Mouse (Mus musculus) cerebellum, adult 8-10 months (tissue): ENCODE results near the gene Supt5.

ENCODE experiments used
- DNase-seq: peaks from one replicate; pipeline ENCODE4 v3.0.0; 2022

The Supt5 gene

DNA sequence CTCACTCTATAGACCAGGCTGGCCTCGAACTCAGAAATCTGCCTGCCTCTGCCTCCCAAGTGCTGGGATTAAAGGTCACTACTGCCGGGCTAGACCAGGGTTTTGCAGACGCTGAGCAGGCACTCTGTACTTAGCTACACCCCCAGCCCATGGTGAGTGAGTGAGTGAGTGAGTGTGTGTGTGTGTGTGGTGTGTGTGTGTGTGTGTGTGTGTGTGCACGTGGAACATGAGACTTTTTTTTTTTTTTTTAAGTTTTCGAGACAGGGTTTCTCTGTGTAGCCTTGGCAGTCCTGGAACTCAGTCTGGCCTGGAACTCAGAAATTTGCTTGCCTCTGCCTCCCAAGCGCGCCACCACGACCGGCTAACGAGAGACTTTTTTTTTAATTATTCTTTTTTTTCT, 36.1 kb upstream of the Supt5 start:
- no peak for DNase-seq

DNA sequence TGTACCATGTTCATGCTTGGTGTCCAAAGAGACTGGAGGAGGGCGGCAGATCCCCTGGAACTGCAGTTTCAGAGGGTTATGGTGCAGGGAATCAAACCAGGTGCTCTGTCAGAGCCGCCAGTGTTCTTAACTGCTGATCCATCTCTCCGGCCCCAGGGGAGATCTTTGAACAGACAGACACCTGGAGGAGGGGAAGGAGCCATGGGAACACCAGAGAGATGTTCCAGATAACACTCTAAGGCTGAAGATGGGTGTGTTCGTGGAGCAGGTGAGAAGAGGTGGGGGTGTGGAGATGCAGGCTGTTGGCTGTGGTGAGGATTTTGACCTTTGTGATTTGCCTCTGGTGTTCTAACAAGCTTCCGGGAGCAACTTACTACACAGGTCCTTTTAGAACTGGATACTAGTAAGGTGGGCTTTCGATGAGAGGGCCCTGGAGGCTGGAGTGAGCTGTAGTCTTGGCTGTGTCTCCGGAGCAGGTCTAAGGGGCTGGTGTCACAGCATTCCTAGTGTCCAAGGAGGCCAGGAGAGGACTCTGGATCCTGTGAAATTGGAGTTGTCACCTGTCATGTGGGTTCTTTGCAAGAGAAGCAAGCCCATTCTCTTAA, 35.4 kb upstream of the Supt5 start:
- DNase-seq = no peak

GRCm38 (mm10) chr7:28373131-28373581, 34.6 kb upstream of the Supt5 start:
- DNase-seq = peak; percentile 72

- peak; percentile 92 for DNase-seq
Observed at GRCm38 (mm10) chr7:28372251-28373108, 33.9 kb upstream of the Supt5 start, which contains the start of gene Plekhg2. Plekhg2 (minus strand) TSS chr7:28372599.

- DNase-seq = no peak
Observed at GRCm38 (mm10) chr7:28371514-28371989, 33.0 kb upstream of the Supt5 start.

GRCm38 (mm10) chr7:28370977-28371513, 32.5 kb upstream of the Supt5 start:
- DNase-seq = no peak

GRCm38 (mm10) chr7:28370051-28370450, 31.5 kb upstream of the Supt5 start:
- no peak for DNase-seq

GRCm38 (mm10) chr7:28368276-28368920, 29.9 kb upstream of the Supt5 start:
- no peak for DNase-seq

DNA sequence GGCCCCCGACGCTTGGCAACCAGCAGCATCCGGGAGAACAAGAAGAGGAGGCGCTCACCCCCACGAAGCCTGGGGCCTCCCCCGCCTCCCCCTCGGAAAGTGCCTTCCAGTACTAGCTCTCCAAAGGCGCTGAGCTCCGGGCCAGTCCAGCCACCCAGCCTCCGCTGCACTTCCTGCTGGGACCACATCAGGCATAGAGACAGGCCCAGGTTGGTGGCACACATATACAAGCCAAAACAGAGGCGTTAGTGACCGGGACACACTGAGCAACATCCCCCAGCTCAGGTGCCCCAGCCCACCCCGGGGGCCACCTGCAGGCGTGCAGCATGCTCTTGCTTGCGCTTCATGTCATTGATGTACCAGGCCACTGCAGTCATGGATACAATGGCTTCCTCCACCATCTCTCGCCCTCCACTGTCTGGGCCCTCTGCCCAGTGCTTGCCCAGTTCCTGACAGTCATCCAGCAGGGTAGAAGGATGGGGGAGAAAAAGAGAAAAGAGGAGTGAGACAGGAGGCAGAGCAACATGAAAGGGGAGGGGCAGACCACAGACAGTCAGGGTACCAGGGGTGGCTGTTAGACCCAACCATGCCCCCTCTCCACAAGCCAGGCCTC, 29.2 kb upstream of the Supt5 start:
- no peak for DNase-seq

DNA sequence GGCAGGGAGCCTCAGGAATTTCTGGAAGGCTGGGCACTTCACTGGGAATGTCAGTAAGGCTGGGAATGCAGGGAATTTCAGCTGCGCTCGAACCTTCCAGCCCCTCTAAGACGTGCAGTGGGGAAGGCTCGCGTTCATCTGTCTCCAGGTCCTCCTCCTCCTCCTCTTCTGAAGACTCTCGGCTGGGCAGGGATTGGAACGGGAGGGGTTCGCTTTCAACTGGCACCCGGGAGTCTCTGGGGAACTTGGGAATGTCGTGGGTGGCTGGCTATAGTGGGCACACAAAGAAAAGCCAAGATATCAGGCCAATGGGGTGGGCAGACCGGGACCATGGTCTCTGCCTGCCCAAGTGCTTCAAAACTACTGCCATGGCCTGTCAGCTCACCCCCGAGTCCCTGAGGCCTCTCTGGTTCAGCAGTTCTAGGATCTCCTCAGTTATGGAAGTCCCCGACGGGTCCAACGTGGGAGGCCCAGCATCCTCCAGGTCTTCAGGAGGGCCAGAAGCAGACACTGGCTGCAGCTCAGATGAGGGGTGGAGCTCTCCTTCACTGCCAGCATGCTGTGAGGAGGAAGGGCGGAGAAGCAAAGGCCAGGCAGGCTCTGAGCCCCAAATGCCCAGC, 24.0 kb upstream of the Supt5 start:
- no peak for DNase-seq

DNA sequence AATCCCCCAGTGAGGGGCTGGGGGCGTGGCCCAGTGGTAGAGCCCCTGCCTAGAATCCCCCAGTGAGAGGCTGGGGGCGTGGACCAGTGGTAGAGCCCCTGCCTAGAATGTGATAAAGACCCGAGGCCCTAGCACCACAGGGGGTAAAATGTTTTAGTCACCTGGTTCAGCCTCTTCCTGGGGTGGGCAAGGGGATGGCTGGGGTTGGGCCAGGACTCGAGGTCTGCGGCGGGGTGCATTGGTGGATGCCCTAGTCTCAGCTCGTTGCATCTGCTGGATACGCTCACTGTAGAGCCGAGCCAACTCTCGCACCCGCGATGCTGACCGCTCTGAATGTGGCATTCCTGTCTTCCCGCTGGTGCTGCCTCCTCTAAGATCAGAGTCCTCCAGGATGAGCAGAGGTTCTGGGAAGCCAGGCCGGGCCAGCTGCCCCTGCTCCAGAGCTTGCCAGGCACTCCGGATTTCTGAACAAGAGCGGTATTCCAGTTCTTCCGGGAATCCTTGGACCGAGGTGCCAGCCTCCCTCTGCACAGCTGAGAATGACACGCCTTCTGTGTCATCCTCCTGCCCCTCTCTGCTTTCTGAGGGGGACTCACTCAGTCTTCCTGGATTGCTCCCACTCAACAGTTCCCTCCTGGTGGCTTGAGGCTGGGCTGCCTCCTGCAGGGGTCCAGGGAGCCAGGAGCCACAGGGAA, 23.2 kb upstream of the Supt5 start:
- no peak for DNase-seq

DNA sequence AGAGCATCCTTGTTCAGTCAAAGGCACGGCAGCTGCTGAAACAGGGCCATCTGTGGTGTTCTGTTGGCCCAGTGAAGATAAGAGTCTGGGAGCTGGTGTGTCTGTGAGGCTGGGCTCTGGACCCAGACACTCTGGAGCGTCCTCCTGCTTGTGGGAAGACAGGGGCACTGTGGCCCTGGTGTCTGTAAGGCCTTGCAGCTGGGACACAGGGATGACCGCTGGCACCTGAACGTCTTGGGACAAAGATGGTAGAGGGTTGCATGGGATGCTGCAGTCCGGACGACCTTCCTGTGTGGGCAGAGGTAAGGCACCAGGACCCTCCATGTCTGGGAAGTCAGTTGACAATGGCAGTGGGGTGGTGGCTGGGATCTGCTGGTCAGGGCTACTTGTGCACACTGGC, 21.7 kb upstream of the Supt5 start:
- no peak for DNase-seq

DNA sequence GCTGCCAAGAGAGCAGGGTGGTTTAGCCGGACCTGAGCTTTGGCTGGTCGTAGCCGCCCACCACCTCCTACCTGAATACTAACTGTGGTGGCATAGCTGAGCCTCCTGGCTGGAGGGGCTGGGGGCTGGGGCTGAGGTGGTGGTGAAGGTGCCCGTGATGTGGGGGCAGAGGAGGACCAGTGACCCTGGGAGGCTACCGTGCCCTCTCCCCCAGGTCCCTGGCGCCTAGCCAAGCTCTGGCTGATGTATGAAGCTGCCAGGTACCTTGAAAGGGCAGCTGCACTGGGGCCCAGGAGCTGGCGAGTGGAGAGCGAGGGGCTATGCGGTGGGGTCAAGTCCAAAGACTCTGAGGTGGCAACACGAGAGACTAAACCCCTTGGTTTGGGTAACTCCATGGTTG, 21.3 kb upstream of the Supt5 start:
- DNase-seq = no peak

DNA sequence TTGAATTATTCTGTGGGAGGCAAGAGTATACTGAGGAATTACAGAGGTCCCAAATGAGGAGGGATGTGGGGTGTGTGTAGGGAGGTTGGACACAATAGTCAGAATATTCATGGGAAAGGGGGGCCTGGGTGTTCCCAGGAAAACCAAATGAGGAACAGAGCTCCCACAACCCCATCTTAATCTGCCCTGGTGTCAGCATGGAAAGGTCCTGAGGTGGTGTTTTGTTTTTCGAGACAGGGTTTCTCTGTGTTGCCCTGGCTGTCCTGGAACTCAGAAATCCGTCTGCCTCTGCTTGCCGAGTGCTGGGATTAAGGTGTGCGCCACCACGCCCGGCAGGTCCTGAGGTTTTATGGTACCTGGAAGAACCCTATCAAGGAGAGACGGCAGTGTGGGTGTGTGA, 19.9 kb upstream of the Supt5 start:
- DNase-seq = no peak

DNA sequence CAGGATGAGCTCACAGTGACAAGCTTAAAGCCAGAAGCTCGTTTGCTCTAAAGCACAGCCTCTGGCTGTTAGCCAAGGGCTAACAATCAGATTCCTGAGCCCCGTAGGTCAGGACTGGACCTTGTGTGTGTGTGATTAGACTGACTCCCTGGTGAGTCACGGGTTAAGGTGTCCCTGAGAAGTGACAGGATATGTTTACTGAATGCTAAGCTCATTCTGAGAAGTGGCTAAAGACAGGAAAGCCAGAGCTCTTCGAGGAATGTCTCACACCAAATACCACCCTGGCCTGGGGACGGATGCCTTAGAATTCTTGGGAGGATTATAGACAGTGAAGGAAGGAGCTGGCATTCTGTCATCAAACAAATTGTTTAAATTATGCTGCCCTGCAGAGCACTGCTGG, 19.4 kb upstream of the Supt5 start:
- no peak for DNase-seq

DNA sequence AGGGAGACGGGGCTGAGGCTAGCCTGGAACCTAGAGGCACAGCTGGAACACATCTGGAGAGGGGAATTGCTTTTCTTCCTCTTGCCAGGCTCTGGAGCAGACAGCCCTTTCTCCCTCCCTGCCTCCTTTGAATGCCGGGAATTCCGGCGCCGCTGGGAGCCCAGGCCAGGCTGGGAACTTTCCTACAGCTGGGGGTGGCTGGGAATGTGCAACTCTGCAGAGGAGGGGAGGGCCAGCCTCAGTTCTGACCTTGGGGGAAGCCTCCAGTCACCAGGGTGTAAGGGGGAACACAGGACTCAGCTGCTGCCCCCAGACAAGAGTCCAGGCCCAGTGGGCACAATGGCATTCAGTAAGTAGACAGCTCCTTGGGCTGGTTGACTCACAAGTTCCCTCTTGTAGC, 18.4 kb upstream of the Supt5 start:
- DNase-seq = no peak

- DNase-seq = no peak
Observed at GRCm38 (mm10) chr7:28355221-28355620, 16.7 kb upstream of the Supt5 start.

DNA sequence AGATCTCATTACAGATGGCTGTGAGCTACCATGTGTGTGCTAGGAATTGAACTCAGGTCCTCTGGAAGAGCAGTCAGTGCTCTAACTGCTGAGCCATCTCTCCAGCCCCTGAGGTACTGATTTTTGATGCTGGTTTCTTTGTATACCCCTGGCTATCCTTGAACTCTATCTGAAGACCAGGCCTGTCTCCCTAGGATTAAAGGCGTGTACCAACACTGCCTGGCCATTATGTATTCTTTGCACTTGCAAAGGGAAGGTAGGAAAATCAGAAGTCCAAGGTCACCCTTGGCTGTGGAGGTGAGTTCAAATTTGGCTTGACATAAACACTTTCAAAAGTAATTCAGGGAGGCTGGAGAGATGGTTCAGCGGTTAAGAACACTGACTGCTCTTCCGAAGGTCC, 16.1 kb upstream of the Supt5 start:
- no peak for DNase-seq

GRCm38 (mm10) chr7:28354113-28354581, 15.6 kb upstream of the Supt5 start:
- DNase-seq = no peak

- DNase-seq = no peak
Observed at GRCm38 (mm10) chr7:28353267-28353666, 14.7 kb upstream of the Supt5 start.

DNA sequence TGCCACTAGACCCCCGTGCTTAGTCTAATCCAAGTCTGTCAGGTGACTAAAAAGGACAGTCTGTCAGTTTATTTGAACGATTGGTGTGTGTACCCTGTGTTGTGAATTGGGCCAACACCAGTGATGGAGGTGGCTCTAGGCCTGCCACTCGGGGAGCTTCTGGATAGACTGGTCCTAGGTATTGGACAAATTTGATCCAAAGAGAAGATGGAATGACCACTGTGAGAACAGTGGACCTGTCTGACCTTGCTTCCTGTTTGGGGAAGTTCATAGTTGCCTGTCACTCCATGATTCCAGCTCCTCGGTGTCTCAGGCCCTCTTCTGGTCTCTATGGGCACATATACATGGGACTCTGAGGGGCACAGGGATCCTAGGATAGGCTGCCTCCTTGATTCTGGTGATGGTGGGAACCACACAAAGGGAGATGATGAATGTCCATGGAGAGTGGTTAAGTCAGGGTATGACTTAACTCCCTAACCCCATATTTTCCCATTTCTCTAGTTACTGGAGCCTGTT, 13.2 kb upstream of the Supt5 start:
- no peak for DNase-seq
